Mouse (Mus musculus) embryonic facial prominence, embryonic 12.5 days (tissue): ENCODE measurements at regions not wholly inside any gene's neighbourhood (a gene's known extent, or its start where the extent isn't known, plus 50 kb on each side); places are given as distances from the start of the nearest gene placed in this dataset.

Source experiments
- ATAC-seq: fragments of 200-750 bp; cut with Nextera tagmentation; 2 replicates; pipeline ENCODE4 v1.8.0; 2017; ENCODE audit not compliant: insufficient number of reproducible peaks, insufficient read depth, low FRiP score, low TSS enrichment
- H3K27ac ChIP-seq: fragments of 300-500 bp; sonication (generic); 2 replicates; pipeline ENCODE4 v1.5.1; 2016; ENCODE audit warnings: mild to moderate bottlenecking
- H3K27me3 ChIP-seq: fragments of 300-500 bp; sonication (generic); 2 replicates; pipeline ENCODE4 v1.6.1; 2016; ENCODE audit warnings: mild to moderate bottlenecking, moderate library complexity
- H3K36me3 ChIP-seq: fragments of 300-500 bp; sonication (generic); 2 replicates; pipeline ENCODE4 v1.6.1; 2016; ENCODE audit warnings: mild to moderate bottlenecking
- H3K4me1 ChIP-seq: fragments of 300-500 bp; sonication (generic); 2 replicates; pipeline ENCODE4 v1.6.1; 2016
- H3K4me2 ChIP-seq: fragments of 300-500 bp; sonication (generic); replicated peaks from 2 replicates; pipeline ENCODE4 v1.6.1; 2016; ENCODE audit warnings: mild to moderate bottlenecking, moderate library complexity
- H3K4me3 ChIP-seq: fragments of 300-500 bp; sonication (generic); 2 replicates; pipeline ENCODE4 v1.5.1; 2016; ENCODE audit warnings: mild to moderate bottlenecking
- H3K9ac ChIP-seq: fragments of 300-500 bp; sonication (generic); 2 replicates; pipeline ENCODE4 v1.6.1; 2016; ENCODE audit warnings: mild to moderate bottlenecking, moderate library complexity
- H3K9me3 ChIP-seq: fragments of 300-500 bp; sonication (generic); 2 replicates; pipeline ENCODE4 v1.6.1; 2016; ENCODE audit warnings: mild to moderate bottlenecking, moderate library complexity
- WGBS: fragments of 180-500 bp; shearing (Covaris S2); methylation state at CpG from one replicate; pipeline ENCODE4 v1.1.7; 2016; 5-methylcytosine and 5-hydroxymethylcytosine counted together

DNA sequence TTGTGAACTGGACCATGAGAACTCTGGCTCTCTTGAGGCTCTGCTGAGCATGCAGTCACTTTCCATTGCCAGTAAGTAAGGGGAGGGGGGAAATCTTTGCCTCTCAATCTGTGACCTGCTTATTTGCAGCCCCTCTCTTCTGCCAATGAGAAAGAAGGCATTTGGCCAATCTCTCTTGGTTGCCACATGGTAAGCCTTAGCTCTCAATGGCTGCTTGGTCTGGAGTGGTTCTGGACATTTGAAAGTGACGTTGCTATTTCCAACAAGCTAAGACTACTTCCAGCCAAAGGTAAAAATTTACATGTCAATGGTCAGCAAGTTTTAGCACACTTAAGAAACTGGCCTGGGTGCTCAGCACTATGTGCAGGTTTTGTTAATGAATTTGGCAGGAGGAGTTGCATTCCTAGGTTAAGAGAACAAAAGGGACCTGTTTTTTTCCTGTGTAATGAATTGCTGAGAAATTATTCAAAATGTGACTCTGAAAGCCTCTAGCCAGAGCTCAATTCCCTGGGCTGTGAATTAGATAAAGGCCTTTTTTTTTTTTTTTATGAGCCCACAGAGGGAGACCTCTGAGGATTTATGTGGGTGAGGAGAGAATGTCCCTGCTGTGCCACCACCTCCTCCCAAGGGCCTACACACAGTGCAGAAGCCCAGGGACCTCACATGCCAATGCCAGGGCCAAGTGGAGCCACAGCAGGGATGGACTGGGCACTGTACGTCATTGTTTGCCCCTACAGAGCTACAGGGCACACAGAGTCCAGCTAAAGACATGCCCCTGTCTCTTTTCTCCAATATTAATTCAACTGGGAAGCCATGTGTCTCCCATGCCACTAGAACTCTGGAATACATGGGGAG lies 108.0 kb upstream of the Peli2 start:
- no peaks in the 10 kb centered on the region for H3K36me3 ChIP-seq
- H3K27ac ChIP-seq = no peak overlapping the region
- H3K4me2 ChIP-seq = no peak overlapping the region
- no peak overlapping the region for H3K4me3 ChIP-seq
- WGBS = 77% methylated on average over 2 of the region's 2 CpGs
- no peaks in the 10 kb centered on the region for H3K9me3 ChIP-seq
- no peak for ATAC-seq
- no peaks in the 10 kb centered on the region for H3K27me3 ChIP-seq
- no peaks in the 10 kb centered on the region for H3K4me1 ChIP-seq
- H3K9ac ChIP-seq = no peak overlapping the region

DNA sequence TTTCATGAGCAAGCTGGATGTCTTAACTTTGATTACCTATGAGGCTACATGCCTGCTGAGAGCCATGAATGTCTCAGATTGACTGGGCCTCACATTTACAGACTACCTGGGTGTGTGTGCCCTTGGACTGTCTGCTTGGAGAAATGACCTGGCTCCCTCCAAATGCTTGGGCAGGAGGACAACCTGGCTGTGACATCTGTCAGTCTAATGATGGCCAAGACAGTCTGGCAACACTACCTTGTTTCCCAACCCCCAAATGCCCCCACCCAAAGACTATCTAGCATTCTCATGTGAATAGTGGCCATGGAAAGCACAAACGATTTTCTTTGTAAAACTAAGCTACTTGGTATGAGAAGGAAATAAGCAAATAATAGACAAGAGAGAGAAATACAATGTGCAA lies 107.2 kb upstream of the Peli2 start:
- Histone ChIP-seq H3K4me1 (no peaks in the 10 kb centered on the region), H3K9ac (no peak overlapping the region), H3K9me3 (no peaks in the 10 kb centered on the region), H3K27ac (no peak overlapping the region), H3K4me3 (no peak overlapping the region), H3K4me2 (no peak overlapping the region), H3K27me3 (no peaks in the 10 kb centered on the region), H3K36me3 (no peaks in the 10 kb centered on the region)
- WGBS = 72% methylated on average over 1 of the region's 1 CpGs
- no peak for ATAC-seq

DNA sequence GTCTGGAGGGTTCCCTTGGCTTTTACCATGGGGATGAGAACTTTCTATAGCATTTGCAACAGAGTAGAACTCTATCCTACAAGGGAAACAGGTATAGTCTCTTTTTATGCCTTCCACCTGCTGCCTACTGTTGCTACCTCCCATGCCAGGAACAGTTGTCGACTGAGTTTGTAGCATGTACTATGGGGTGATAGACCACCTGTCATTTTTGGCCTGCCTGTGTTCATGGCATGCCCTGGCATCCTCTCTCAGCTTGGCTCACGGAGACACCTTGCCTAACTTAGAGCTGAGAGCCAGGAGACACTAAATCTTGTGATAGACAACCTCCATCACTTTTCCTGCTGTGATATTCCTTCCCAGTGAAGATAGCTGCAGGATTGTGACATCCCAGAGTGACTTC lies 105.8 kb upstream of the Peli2 start:
- Histone ChIP-seq H3K27me3 (no peaks in the 10 kb centered on the region), H3K4me2 (no peak overlapping the region), H3K9me3 (no peaks in the 10 kb centered on the region), H3K27ac (no peak overlapping the region), H3K9ac (no peak overlapping the region), H3K4me3 (no peak overlapping the region), H3K36me3 (no peaks in the 10 kb centered on the region), H3K4me1 (no peaks in the 10 kb centered on the region)
- ATAC-seq = no peak
- 87% methylated on average over 2 of the region's 2 CpGs for WGBS

DNA sequence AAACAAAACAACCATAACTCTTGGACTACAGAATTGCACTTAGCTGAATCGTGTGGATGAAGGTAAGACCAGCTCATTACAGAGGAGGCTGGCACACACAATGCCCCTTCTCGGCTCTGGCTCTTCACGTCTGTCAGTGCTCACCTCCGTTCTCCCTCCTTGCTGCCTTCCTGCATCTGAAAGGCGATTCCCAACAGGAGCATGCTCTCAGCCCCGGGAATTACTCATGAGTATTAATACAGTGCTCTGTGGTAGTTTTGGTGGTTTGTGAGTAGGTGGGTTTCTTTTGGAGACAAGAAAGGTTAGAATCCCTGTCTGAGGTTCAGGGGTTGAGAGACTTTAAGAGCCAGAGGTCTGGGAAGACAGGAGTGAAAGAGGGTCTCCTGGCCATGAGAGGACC lies 102.7 kb upstream of the Peli2 start:
- 82% methylated on average over 6 of the region's 6 CpGs for WGBS
- no peak overlapping the region for H3K4me2 ChIP-seq
- H3K9ac ChIP-seq = no peak overlapping the region
- no peaks in the 10 kb centered on the region for H3K36me3 ChIP-seq
- no peak overlapping the region for H3K4me3 ChIP-seq
- no peaks in the 10 kb centered on the region for H3K27me3 ChIP-seq
- no peaks in the 10 kb centered on the region for H3K4me1 ChIP-seq
- no peak overlapping the region for H3K27ac ChIP-seq
- no peaks in the 10 kb centered on the region for H3K9me3 ChIP-seq
- ATAC-seq = no peak

DNA sequence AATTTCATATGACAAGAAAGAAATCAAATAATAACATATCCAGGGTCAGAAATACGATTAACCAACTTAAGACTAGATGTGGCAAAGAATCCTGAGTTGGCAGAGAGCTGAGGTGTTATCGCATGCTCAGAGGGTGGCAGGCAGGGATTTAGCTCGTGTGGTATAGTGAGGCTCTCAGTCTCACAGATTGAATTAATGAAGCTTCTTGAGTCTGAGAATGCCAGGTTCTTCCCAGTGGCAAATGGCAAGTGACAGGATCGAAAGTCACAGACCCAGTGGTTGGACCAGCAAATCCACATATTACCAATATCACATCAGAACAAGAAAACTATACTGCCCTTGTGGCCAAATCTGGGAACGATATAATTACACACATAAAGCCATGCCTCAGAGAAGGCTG lies 101.3 kb upstream of the Peli2 start:
- Histone ChIP-seq H3K27me3 (no peaks in the 10 kb centered on the region), H3K4me2 (no peak overlapping the region), H3K9me3 (no peaks in the 10 kb centered on the region), H3K4me3 (no peak overlapping the region), H3K4me1 (no peaks in the 10 kb centered on the region), H3K9ac (no peak overlapping the region), H3K36me3 (no peaks in the 10 kb centered on the region), H3K27ac (no peak overlapping the region)
- ATAC-seq = no peak
- 82% methylated on average over 5 of the region's 5 CpGs for WGBS

DNA sequence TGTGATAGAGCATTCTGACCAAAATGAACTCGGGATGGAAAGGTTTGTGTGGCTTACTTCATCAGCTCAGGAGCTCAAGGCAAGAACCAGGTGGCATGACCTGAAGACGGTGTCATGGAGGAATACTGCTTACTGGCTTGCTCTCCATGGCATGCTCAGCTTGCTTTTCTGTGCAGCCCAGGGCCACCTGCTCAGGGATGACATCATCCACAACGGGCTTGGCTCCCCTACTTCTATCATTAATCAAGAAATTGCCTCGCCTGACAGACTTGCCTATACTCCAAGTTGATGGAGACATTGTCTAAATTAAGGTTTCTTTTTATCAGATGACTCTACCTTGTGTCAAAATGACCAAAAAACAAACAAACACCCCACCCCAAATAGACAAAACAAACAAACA lies 98.4 kb upstream of the Peli2 start:
- Histone ChIP-seq H3K4me3 (no peak overlapping the region), H3K9ac (no peak overlapping the region), H3K27me3 (no peaks in the 10 kb centered on the region), H3K9me3 (no peaks in the 10 kb centered on the region), H3K27ac (no peak overlapping the region), H3K36me3 (no peaks in the 10 kb centered on the region), H3K4me2 (no peak overlapping the region), H3K4me1 (no peaks in the 10 kb centered on the region)
- ATAC-seq = no peak
- 85% methylated on average over 4 of the region's 4 CpGs for WGBS

DNA sequence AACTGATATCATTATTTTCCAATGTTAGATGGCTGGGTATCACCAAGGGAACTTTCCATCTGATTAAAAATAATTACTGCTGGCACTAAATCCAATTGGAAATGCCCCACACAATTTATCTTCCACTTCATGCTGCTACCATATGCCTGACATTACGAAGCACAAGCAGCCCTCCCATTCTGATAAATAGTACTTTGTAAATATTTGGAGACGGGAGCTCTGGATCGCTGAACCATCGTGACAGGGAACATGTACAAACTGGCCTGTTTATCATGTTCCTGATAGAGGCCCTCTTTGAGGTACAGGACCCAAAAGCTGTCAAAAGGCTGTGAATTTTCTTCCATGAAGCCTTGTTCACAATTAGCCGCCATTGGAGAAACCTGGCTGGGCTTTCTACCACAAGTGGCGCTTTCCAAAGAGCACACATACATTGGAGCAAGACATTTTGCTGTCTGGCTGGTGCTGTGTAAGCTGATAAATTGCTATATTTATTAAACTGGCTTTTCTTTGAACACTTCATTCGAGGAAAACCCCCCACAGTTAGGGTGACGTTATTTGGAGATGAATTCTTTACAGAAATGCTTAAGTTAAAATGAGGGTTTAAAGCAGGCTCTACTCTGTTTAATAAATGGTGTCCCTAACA lies 96.5 kb upstream of the Peli2 start:
- Histone ChIP-seq H3K9me3 (no peaks in the 10 kb centered on the region), H3K4me1 (no peaks in the 10 kb centered on the region), H3K4me2 (no peak overlapping the region), H3K36me3 (no peaks in the 10 kb centered on the region), H3K4me3 (no peak overlapping the region), H3K9ac (no peak overlapping the region), H3K27me3 (no peaks in the 10 kb centered on the region), H3K27ac (no peak overlapping the region)
- ATAC-seq = no peak
- WGBS = 84% methylated on average over 8 of the region's 8 CpGs

DNA sequence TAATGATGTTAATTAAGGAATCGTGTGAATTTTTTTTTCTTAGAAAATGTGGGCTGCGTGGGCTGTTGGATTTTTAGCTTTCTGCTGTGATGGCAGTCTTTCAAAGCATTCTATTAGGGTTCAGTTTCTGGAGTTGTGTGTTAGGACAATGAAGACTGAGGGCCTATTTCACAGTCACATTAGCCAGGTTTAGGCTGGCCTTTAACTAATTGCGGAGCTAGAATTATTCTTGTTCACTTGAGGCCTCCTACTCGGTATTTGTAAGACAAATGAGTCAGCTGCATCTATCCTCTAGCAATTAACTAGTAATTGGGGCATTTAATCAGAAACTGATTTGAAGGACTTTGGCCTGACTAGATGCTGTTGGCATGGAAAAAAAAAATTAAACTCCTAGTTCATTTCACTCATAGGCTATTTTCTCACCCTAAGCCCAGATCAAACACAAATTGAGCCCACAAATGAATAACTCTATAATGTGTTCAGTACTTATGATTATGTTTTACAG lies 81.3 kb upstream of the Peli2 start:
- Histone ChIP-seq H3K27ac (no peak overlapping the region), H3K9me3 (no peaks in the 10 kb centered on the region), H3K4me1 (no peaks in the 10 kb centered on the region), H3K36me3 (no peaks in the 10 kb centered on the region), H3K4me3 (no peak overlapping the region), H3K27me3 (no peaks in the 10 kb centered on the region), H3K9ac (no peak overlapping the region), H3K4me2 (no peak overlapping the region)
- ATAC-seq = no peak
- WGBS = 73% methylated on average over 4 of the region's 4 CpGs

DNA sequence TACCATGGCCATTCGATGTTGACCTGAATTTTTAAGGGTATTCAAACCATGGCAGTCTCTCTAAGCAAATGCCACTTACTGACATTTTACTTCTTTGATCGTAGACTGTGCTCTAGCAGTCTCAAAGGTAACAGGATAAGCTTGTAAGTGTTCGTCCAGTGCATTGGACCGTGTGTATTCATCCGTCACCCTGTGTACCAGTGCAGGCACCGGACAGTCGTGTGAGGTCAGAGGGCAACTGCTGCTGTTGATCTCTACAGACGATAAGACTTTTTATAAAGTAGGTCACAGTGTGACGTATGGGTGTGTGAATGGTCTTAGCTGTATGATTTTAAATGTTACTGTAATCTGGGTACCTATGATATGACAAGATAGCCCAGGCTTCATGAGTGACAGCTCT lies 74.5 kb upstream of the Peli2 start:
- Histone ChIP-seq H3K27ac (no peak overlapping the region), H3K27me3 (no peaks in the 10 kb centered on the region), H3K4me1 (no peaks in the 10 kb centered on the region), H3K36me3 (no peaks in the 10 kb centered on the region), H3K4me3 (no peak overlapping the region), H3K4me2 (no peak overlapping the region), H3K9ac (no peak overlapping the region), H3K9me3 (no peaks in the 10 kb centered on the region)
- 77% methylated on average over 9 of the region's 9 CpGs for WGBS
- ATAC-seq = no peak

DNA sequence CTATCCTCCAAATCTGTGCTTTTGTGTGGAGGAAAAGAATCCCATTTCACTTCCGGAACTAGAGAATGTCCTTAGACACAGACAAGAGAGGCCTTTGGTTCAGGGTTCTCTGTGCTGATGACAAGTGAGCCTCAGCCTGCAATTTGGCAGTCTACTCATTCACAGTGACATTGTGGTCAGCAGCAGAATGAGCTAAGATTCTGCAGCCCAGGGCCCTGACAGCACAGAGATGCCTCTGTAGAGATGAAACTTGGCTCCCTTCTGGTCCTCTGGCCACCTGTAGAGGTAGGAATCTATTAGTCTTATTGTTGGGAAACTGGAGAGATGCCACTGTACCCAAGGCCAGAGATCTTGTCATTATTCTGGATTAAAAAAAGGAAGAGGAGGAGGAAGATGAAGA lies 73.8 kb upstream of the Peli2 start:
- no peak overlapping the region for H3K9ac ChIP-seq
- 89% methylated on average over 1 of the region's 1 CpGs for WGBS
- no peaks in the 10 kb centered on the region for H3K36me3 ChIP-seq
- no peaks in the 10 kb centered on the region for H3K9me3 ChIP-seq
- no peaks in the 10 kb centered on the region for H3K4me1 ChIP-seq
- H3K4me2 ChIP-seq = no peak overlapping the region
- ATAC-seq = no peak
- H3K4me3 ChIP-seq = no peak overlapping the region
- H3K27ac ChIP-seq = no peak overlapping the region
- H3K27me3 ChIP-seq = no peaks in the 10 kb centered on the region

DNA sequence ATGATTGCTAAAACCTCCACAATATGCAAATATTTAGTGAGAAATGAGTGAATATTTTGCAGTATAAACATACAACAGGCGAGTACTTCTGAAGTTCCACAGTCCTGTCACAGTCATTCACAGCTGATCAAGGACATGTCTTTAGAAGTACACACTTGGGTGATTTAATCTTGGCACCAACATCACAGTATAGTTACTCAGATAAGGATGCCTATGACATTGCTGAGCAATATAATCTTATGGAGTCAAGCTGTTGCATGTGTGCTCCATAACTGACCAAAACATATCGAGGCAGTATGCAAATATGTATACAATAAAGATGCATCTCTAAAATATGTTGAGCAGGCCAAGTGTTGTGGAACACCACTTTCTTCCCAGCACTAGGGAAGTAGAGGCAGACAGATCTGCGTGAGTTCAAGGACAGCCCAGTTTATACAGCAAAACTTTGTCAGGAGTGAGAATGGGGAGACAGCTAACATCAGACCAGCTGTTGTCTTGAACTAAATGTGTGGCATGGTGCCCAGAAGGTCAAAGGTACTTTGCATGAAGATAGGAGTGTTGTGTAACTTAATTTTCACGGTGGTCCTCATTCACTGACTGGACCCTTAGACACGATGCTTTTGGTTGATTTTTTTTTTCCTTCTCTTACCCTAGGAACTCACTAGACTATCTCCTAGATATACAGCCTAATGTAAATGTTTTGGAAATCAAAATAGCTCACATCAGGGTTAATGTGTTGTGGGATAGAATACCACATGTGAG lies 70.7 kb upstream of the Peli2 start:
- Histone ChIP-seq H3K9ac (no peak overlapping the region), H3K27ac (no peak overlapping the region), H3K4me2 (no peak overlapping the region), H3K4me1 (peaks cover 8% of the 10 kb centered on the region; the same call in 1 of the 2 replicates), H3K4me3 (no peak overlapping the region), H3K9me3 (no peaks in the 10 kb centered on the region), H3K27me3 (no peaks in the 10 kb centered on the region), H3K36me3 (no peaks in the 10 kb centered on the region)
- 81% methylated on average over 5 of the region's 5 CpGs for WGBS
- no peak for ATAC-seq

DNA sequence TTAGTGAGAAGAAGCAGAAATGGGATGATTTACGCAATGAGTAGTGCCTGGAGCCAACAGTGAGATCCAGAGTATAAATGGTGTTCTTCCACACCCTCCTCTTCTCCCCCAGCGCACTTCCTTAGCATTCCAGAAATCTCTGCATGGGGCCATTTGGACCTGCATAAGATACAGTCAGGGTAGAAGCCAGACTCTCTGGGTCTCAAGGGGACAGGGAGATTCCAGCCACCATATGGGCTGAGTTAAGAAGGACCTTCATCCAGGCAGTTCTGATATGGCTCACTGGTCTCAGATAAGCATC lies 70.2 kb upstream of the Peli2 start:
- no peak for ATAC-seq
- Histone ChIP-seq H3K9me3 (no peaks in the 10 kb centered on the region), H3K4me3 (no peak overlapping the region), H3K27ac (no peak overlapping the region), H3K36me3 (no peaks in the 10 kb centered on the region), H3K27me3 (no peaks in the 10 kb centered on the region), H3K9ac (no peak overlapping the region), H3K4me1 (peaks cover 8% of the 10 kb centered on the region; the same call in 1 of the 2 replicates), H3K4me2 (no peak overlapping the region)
- WGBS = 86% methylated on average over 2 of the region's 2 CpGs
